Mouse (Mus musculus) neural tube, embryonic 14.5 days (tissue): Measurements from ENCODE around the gene Miox. TPM values are rescaled to one million over a fixed set of nuclear protein-coding genes. Genes with fewer than 3 reads are reported as not detected.

Experiments
- ATAC-seq: fragments of 200-750 bp; cut with Nextera tagmentation; 2 replicates; pipeline ENCODE4 v1.8.0; 2017; ENCODE audit warnings: low read depth, mild to moderate bottlenecking, moderate TSS enrichment, moderate library complexity
- H3K27ac ChIP-seq: fragments of 300-500 bp; sonication (generic); 2 replicates; pipeline ENCODE4 v1.5.1; 2014; ENCODE audit warnings: low read depth, mild to moderate bottlenecking, control low read depth, low read length, moderate library complexity, mixed read lengths
- H3K27me3 ChIP-seq: fragments of 300-500 bp; sonication (generic); 2 replicates; pipeline ENCODE4 v1.6.1; 2014; ENCODE audit warnings: low read length; ENCODE audit not compliant: control insufficient read depth, insufficient read depth
- H3K36me3 ChIP-seq: fragments of 300-500 bp; sonication (generic); 2 replicates; pipeline ENCODE4 v1.6.1; 2014; ENCODE audit warnings: low read length, mixed read lengths; ENCODE audit not compliant: control insufficient read depth, insufficient read depth
- H3K4me1 ChIP-seq: fragments of 300-500 bp; sonication (generic); 2 replicates; pipeline ENCODE4 v1.6.1; 2014; ENCODE audit warnings: low read length; ENCODE audit not compliant: control insufficient read depth, insufficient read depth
- H3K4me2 ChIP-seq: fragments of 300-500 bp; sonication (generic); 2 replicates; pipeline ENCODE4 v1.6.1; 2014; ENCODE audit warnings: mild to moderate bottlenecking, low read depth, low read length, control low read depth
- H3K4me3 ChIP-seq: fragments of 300-500 bp; sonication (generic); 2 replicates; pipeline ENCODE4 v1.5.1; 2014; ENCODE audit warnings: low read depth, low read length, control low read depth, mixed read lengths
- H3K9ac ChIP-seq: fragments of 300-500 bp; sonication (generic); replicated peaks from 2 replicates; pipeline ENCODE4 v1.6.1; 2014; ENCODE audit warnings: low read depth, mild to moderate bottlenecking, control low read depth, low read length, mixed read lengths
- H3K9me3 ChIP-seq: fragments of 300-500 bp; sonication (generic); 2 replicates; pipeline ENCODE4 v1.6.1; 2016; ENCODE audit warnings: low read length; ENCODE audit not compliant: control insufficient read depth
- WGBS: fragments of 180-500 bp; shearing (Covaris S2); extraction: QIAGEN DNeasy Blood & Tissue Kit; methylation state at CpG from one replicate; pipeline ENCODE4 v1.1.7; 2014; 5-methylcytosine and 5-hydroxymethylcytosine counted together
- polyA plus RNA-seq: library from polyadenylated mRNA; unstranded; fragments of >200 nt; fragmentation: Nextera tagmentation; extraction: Ambion mirVana; gene quantifications from 2 replicates; pipeline ENCODE4 v1.2.1, GENCODE M21; 2014

The Miox gene
- polyA plus RNA-seq, 1 experiment from 2014 or later: not detected

GRCm38 (mm10) chr15:89323656-89324055 is 10.5 kb upstream of the Miox start:
- WGBS: 82% methylated on average over 4 of the region's 4 CpGs
- no peaks in the 10 kb centered on the region for H3K36me3 ChIP-seq
- no peaks in the 10 kb centered on the region for H3K9me3 ChIP-seq
- H3K27me3 ChIP-seq: no peaks in the 10 kb centered on the region
- no peak overlapping the region for H3K27ac ChIP-seq
- H3K4me2 ChIP-seq: no peak overlapping the region
- H3K9ac ChIP-seq: no peak overlapping the region
- ATAC-seq: no peak
- no peak overlapping the region for H3K4me3 ChIP-seq
- no peaks in the 10 kb centered on the region for H3K4me1 ChIP-seq

- no peaks in the 10 kb centered on the region for H3K36me3 ChIP-seq
- no peak overlapping the region for H3K4me2 ChIP-seq
- WGBS: 69% methylated on average over 5 of the region's 5 CpGs
- no peak overlapping the region for H3K27ac ChIP-seq
- H3K27me3 ChIP-seq: no peaks in the 10 kb centered on the region
- no peak overlapping the region for H3K4me3 ChIP-seq
- no peak overlapping the region for H3K9ac ChIP-seq
- ATAC-seq: no peak
- no peaks in the 10 kb centered on the region for H3K4me1 ChIP-seq
- no peaks in the 10 kb centered on the region for H3K9me3 ChIP-seq
These were observed 7.8 kb upstream of the Miox start for GRCm38 (mm10) chr15:89326441-89326840.

- Histone ChIP-seq H3K4me3 (no peak overlapping the region), H3K4me1 (no peaks in the 10 kb centered on the region), H3K27ac (no peak overlapping the region), H3K4me2 (no peak overlapping the region), H3K9me3 (no peaks in the 10 kb centered on the region), H3K27me3 (no peaks in the 10 kb centered on the region), H3K36me3 (no peaks in the 10 kb centered on the region), H3K9ac (no peak overlapping the region)
- ATAC-seq: no peak
- WGBS: 86% methylated on average over 17 of the region's 17 CpGs
These were observed 758 bp downstream of the Miox start for GRCm38 (mm10) chr15:89334774-89335537.

- Histone ChIP-seq H3K27me3 (no peaks in the 10 kb centered on the region), H3K9ac (no peak overlapping the region), H3K27ac (no peak overlapping the region), H3K4me3 (no peak overlapping the region), H3K9me3 (no peaks in the 10 kb centered on the region), H3K36me3 (no peaks in the 10 kb centered on the region), H3K4me1 (no peaks in the 10 kb centered on the region), H3K4me2 (no peak overlapping the region)
- no peak for ATAC-seq
- 87% methylated on average over 14 of the region's 14 CpGs for WGBS
These were observed 2.2 kb downstream of the Miox start for GRCm38 (mm10) chr15:89336422-89336821.

- Histone ChIP-seq H3K36me3 (no peaks in the 10 kb centered on the region), H3K27ac (no peak overlapping the region), H3K9me3 (no peaks in the 10 kb centered on the region), H3K9ac (no peak overlapping the region), H3K4me1 (no peaks in the 10 kb centered on the region), H3K4me2 (no peak overlapping the region), H3K27me3 (no peaks in the 10 kb centered on the region), H3K4me3 (no peak overlapping the region)
- 96% methylated on average over 2 of the region's 2 CpGs for WGBS
- ATAC-seq: no peak
These were observed 5.5 kb downstream of the Miox start for GRCm38 (mm10) chr15:89339696-89340095.

- no peak for ATAC-seq
- Histone ChIP-seq H3K4me2 (no peak overlapping the region), H3K27ac (no peak overlapping the region), H3K27me3 (no peaks in the 10 kb centered on the region), H3K4me1 (no peaks in the 10 kb centered on the region), H3K36me3 (no peaks in the 10 kb centered on the region), H3K4me3 (no peak overlapping the region), H3K9me3 (no peaks in the 10 kb centered on the region), H3K9ac (no peak overlapping the region)
- 90% methylated on average over 3 of the region's 3 CpGs for WGBS
These were observed 5.9 kb downstream of the Miox start for GRCm38 (mm10) chr15:89340136-89340535.

- H3K27ac ChIP-seq: no peak overlapping the region
- no peak for ATAC-seq
- H3K27me3 ChIP-seq: no peaks in the 10 kb centered on the region
- H3K36me3 ChIP-seq: no peaks in the 10 kb centered on the region
- H3K9ac ChIP-seq: no peak overlapping the region
- H3K4me3 ChIP-seq: no peak overlapping the region
- no peaks in the 10 kb centered on the region for H3K9me3 ChIP-seq
- no peaks in the 10 kb centered on the region for H3K4me1 ChIP-seq
- 47% methylated on average over 1 of the region's 1 CpGs for WGBS
- H3K4me2 ChIP-seq: no peak overlapping the region
These were observed 7.5 kb downstream of the Miox start for GRCm38 (mm10) chr15:89341678-89342077.

GRCm38 (mm10) chr15:89343325-89343724 is 9.1 kb downstream of the Miox start:
- no peak overlapping the region for H3K4me2 ChIP-seq
- H3K36me3 ChIP-seq: no peaks in the 10 kb centered on the region
- no peak overlapping the region for H3K27ac ChIP-seq
- H3K4me3 ChIP-seq: no peak overlapping the region
- H3K9ac ChIP-seq: no peak overlapping the region
- no peaks in the 10 kb centered on the region for H3K9me3 ChIP-seq
- ATAC-seq: no peak
- WGBS: 97% methylated on average over 3 of the region's 3 CpGs
- no peaks in the 10 kb centered on the region for H3K27me3 ChIP-seq
- H3K4me1 ChIP-seq: no peaks in the 10 kb centered on the region

GRCm38 (mm10) chr15:89350447-89350846 is 16.2 kb downstream of the Miox start:
- no peak for ATAC-seq

More at GRCm38 (mm10) chr15:89350447-89350846, 16.2 kb downstream of the Miox start:
- H3K9me3 ChIP-seq: no peaks in the 10 kb centered on the region
- H3K4me2 ChIP-seq: no peak overlapping the region
- no peak overlapping the region for H3K9ac ChIP-seq
- H3K27me3 ChIP-seq: no peaks in the 10 kb centered on the region
- H3K27ac ChIP-seq: no peak overlapping the region
- H3K36me3 ChIP-seq: peaks cover 21% of the 10 kb centered on the region
- H3K4me1 ChIP-seq: peaks cover 8% of the 10 kb centered on the region; the same call in 1 of the 2 replicates
- H3K4me3 ChIP-seq: no peak overlapping the region
- WGBS: 93% methylated on average over 5 of the region's 5 CpGs
